Mouse (Mus musculus): ENCODE results near the gene Tmem274. TPM values are rescaled to one million over a fixed set of nuclear protein-coding genes. Genes with fewer than 3 reads are reported as not detected.

Tmem274 gene
- polyA plus RNA-seq, 1 experiment from 2014 or later: 0.28 TPM

DNA sequence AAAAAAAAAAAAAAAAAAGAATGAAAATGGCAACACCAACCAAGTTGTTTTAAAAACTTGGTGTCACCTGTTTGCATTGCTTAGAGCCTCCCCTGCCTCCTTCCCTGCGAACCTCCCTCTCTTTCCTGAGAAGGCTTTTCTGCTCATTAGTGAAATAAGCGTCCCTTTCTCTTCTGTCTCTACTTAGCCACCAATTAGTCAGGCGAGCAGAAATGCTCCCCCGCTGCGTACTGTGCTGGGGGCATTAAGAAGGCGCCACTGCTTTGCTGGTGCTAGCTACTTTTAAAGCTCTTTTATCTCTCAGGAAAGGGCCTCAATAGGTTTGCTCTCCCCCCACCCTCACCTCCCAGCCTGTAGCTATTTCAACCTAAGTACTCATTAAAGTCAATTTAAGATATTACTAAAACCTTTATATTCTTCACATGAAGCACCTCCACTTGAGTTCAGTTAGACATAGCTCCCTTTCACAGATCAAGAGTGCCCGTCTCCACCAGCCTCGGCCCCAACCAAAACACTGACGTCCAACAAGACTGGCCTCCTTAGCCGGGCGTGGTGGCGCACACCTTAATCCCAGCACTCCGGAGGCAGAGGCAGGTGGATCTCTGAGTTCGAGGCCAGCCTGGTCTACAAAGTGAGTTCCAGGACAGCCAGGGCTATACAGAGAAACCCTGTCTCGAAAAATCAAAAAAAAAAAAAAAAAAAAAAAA, 28.2 kb downstream of the Tmem274 start:
- no peaks in the 10 kb centered on the region for H3K9me3 ChIP-seq (replicated peaks)
- no peak overlapping the region for H3K4me2 ChIP-seq (replicated peaks)
- no peak overlapping the region for H3K27ac ChIP-seq (replicated peaks)
- 49% methylated on average over 14 of the region's 15 CpGs for WGBS
- no peak overlapping the region for H3K9ac ChIP-seq
- peaks cover 13% of the 10 kb centered on the region; the same call in 1 of the 2 replicates for H3K36me3 ChIP-seq
- H3K4me1 ChIP-seq: no peaks in the 10 kb centered on the region
- H3K27me3 ChIP-seq: no peaks in the 10 kb centered on the region
- no peak overlapping the region for H3K4me3 ChIP-seq (replicated peaks)
- ATAC-seq (ENCODE audit: insufficient number of reproducible peaks, low FRiP score, low TSS enrichment, low read depth): no peak

DNA sequence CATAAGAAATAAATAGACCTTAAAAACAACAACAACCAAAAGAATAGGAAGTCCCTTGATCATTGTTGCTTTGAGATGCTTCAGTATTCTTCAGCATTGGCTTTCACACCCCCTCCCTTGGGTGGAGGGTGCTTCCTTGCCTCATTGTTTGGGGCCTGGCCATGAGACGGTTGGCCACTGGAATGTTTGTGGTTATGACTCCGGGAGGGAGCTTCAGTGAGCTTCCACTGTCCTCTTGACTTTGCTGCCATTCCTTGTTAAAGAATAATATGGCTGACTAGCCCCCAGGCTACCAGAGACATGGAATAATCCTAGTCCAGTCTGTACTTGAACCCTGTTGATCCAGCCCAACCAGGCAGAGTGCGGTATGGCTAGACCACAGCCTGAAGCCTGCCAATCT, 29.7 kb downstream of the Tmem274 start:
- Histone ChIP-seq H3K9me3 (replicated peaks) (no peaks in the 10 kb centered on the region), H3K4me1 (no peaks in the 10 kb centered on the region), H3K4me3 (replicated peaks) (no peak overlapping the region), H3K9ac (no peak overlapping the region), H3K27me3 (no peaks in the 10 kb centered on the region), H3K36me3 (0 out of 2 replicates have a peak, but pooled peaks cover 6% of the 10 kb centered on the region), H3K27ac (replicated peaks) (no peak overlapping the region), H3K4me2 (replicated peaks) (no peak overlapping the region)
- ATAC-seq (ENCODE audit: insufficient number of reproducible peaks, low FRiP score, low TSS enrichment, low read depth): no peak
- 41% methylated on average over 3 of the region's 3 CpGs for WGBS

DNA sequence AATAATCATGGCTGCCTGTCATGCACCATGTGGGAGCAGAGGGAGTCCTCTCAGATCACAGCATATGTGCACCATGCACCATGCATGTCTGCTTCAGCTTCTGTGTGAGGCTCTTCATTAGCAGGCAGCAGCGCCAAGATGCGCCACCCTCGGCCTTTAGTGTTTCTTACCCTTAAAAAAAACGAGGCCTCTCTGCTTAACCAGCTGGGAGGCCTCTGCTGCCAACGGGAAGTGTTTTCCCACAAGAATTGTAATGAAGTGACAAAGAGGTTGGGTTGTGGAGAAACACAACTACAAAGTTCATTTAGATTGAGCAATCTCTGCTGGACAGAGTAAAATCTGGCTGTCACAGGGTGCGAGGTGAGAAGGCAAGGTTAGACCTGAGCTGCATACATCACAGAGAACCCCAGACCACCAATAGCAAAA, 34.1 kb downstream of the Tmem274 start:
- H3K27me3 ChIP-seq: no peaks in the 10 kb centered on the region
- 48% methylated on average over 6 of the region's 6 CpGs for WGBS
- ATAC-seq (ENCODE audit: insufficient number of reproducible peaks, low FRiP score, low TSS enrichment, low read depth): no peak

GRCm38 (mm10) chr4:149512072-149512471, 34.9 kb downstream of the Tmem274 start:
- Histone ChIP-seq H3K9me3 (replicated peaks) (no peaks in the 10 kb centered on the region), H3K4me3 (replicated peaks) (no peak overlapping the region), H3K4me1 (no peaks in the 10 kb centered on the region), H3K36me3 (no peaks in the 10 kb centered on the region), H3K27me3 (no peaks in the 10 kb centered on the region), H3K9ac (no peak overlapping the region), H3K27ac (replicated peaks) (no peak overlapping the region), H3K4me2 (replicated peaks) (no peak overlapping the region)
- 74% methylated on average over 7 of the region's 7 CpGs for WGBS
- no peak for ATAC-seq (ENCODE audit: insufficient number of reproducible peaks, low FRiP score, low TSS enrichment, low read depth)

More for the DNA sequence above, 34.1 kb downstream of the Tmem274 start:
- Histone ChIP-seq H3K36me3 (no peaks in the 10 kb centered on the region), H3K4me3 (replicated peaks) (no peak overlapping the region), H3K27ac (replicated peaks) (no peak overlapping the region), H3K9me3 (replicated peaks) (no peaks in the 10 kb centered on the region), H3K9ac (no peak overlapping the region), H3K4me1 (no peaks in the 10 kb centered on the region), H3K4me2 (replicated peaks) (no peak overlapping the region)

DNA sequence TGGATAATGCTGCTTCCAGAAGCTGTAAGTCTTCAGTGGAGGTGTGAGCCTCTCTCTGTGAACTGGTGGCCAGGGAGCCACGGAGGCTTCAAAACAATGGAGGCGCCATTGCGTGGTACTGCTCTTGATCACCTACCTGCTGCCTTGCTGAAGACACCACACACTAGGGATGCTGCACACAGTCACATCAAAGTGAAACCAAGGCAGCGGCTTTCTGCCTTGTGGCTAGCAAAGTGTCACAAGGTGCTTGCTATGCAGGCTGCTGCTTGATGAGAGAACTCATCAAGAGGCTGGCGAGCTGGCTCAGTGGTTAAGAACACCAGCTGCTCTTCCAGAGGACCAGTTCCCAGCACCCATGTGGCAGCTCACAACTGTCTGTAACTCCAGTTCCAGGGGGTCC, 38.5 kb downstream of the Tmem274 start:
- ATAC-seq (ENCODE audit: insufficient number of reproducible peaks, low FRiP score, low TSS enrichment, low read depth): no peak
- no peaks in the 10 kb centered on the region for H3K27me3 ChIP-seq
- H3K4me2 ChIP-seq (replicated peaks): no peak overlapping the region
- 88% methylated on average over 5 of the region's 5 CpGs for WGBS
- H3K4me1 ChIP-seq: peaks cover 11% of the 10 kb centered on the region
- H3K27ac ChIP-seq (replicated peaks): no peak overlapping the region
- no peak overlapping the region for H3K9ac ChIP-seq
- H3K9me3 ChIP-seq (replicated peaks): no peaks in the 10 kb centered on the region
- H3K4me3 ChIP-seq (replicated peaks): no peak overlapping the region
- H3K36me3 ChIP-seq: no peaks in the 10 kb centered on the region

GRCm38 (mm10) chr4:149517868-149518340, 40.7 kb downstream of the Tmem274 start, which contains the start of gene Ctnnbip1:
Ctnnbip1 (plus strand) TSS chr4:149518236.
- peak; percentile 99 for ATAC-seq (ENCODE audit: insufficient number of reproducible peaks, low FRiP score, low TSS enrichment, low read depth)
- Histone ChIP-seq H3K4me1 (peaks cover 11% of the 10 kb centered on the region), H3K36me3 (no peaks in the 10 kb centered on the region), H3K4me2 (replicated peaks) (peak within 1 kb of the TSS; percentile 77), H3K4me3 (replicated peaks) (peak within 1 kb of the TSS; percentile 81), H3K9me3 (replicated peaks) (no peaks in the 10 kb centered on the region), H3K27me3 (no peaks in the 10 kb centered on the region), H3K9ac (peak within 1 kb of the TSS; percentile 80), H3K27ac (replicated peaks) (peak within 1 kb of the TSS; percentile 82)
- under 1% methylated on average over 45 of the region's 46 CpGs for WGBS

DNA sequence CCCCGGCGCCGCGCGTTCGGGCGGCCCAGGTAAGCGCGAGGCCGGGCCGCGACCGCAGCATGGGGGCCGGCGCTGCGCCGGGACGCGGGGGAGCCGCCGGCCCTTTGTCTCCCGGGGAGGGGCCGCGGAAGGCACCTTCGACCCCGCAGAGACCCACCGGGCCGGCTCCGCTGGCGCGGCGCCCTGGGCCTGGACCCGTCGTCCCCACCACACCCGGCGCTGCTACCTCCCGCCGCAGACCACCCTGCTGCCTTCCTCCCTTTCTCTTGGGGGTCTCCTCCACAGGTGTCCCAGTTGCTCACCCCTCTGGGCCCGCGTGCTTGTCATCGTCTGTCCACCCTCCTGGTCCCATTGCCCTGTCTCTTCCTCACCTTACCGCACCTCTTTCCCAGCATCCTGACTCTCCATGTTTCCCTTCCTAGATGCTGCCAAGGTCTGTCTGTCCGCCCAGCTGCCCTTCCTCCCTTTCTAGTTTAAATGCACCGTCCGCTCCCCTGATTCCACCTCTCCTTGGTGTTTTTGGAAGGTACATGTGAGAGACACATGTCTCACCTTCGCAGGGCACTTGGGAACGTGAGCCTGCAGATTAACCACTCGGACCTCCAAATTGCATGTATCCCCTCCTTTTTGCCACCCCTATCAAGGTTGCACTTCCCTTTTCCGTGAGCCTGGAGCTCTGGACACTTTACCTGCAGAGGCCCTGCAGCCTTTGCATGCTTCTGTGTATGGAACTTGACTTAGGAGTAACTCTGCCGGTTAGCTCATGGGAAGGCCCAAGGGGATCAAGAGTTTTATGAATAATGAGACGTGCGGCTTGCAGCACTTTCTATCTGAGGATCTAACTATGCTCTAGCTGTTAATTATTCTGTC, 41.4 kb downstream of the Tmem274 start:
- peaks cover 11% of the 10 kb centered on the region for H3K4me1 ChIP-seq
- no peak for ATAC-seq (ENCODE audit: insufficient number of reproducible peaks, low FRiP score, low TSS enrichment, low read depth)
- peak overlapping the region; percentile 81 for H3K4me3 ChIP-seq (replicated peaks)
- H3K27me3 ChIP-seq: no peaks in the 10 kb centered on the region
- H3K27ac ChIP-seq (replicated peaks): peak overlapping the region; percentile 82
- no peaks in the 10 kb centered on the region for H3K36me3 ChIP-seq
- peak overlapping the region; percentile 77 for H3K4me2 ChIP-seq (replicated peaks)
- peak overlapping the region; percentile 80 for H3K9ac ChIP-seq
- H3K9me3 ChIP-seq (replicated peaks): no peaks in the 10 kb centered on the region
- WGBS: 2% methylated on average over 50 of the region's 52 CpGs

- no peak overlapping the region for H3K27ac ChIP-seq (replicated peaks)
- H3K4me2 ChIP-seq (replicated peaks): no peak overlapping the region
- no peaks in the 10 kb centered on the region for H3K36me3 ChIP-seq
- H3K27me3 ChIP-seq: no peaks in the 10 kb centered on the region
- H3K4me3 ChIP-seq (replicated peaks): no peak overlapping the region
- no peak for ATAC-seq (ENCODE audit: insufficient number of reproducible peaks, low FRiP score, low TSS enrichment, low read depth)
- H3K4me1 ChIP-seq: peaks cover 18% of the 10 kb centered on the region
- no peaks in the 10 kb centered on the region for H3K9me3 ChIP-seq (replicated peaks)
- H3K9ac ChIP-seq: no peak overlapping the region
- WGBS: 72% methylated on average over 10 of the region's 10 CpGs
Observed at GRCm38 (mm10) chr4:149521258-149521657, 44.1 kb downstream of the Tmem274 start.

GRCm38 (mm10) chr4:149523961-149524360, 46.8 kb downstream of the Tmem274 start:
- no peak overlapping the region for H3K27ac ChIP-seq (replicated peaks)
- H3K27me3 ChIP-seq: no peaks in the 10 kb centered on the region
- no peaks in the 10 kb centered on the region for H3K9me3 ChIP-seq (replicated peaks)
- no peak overlapping the region for H3K4me2 ChIP-seq (replicated peaks)
- no peaks in the 10 kb centered on the region for H3K36me3 ChIP-seq
- no peak for ATAC-seq (ENCODE audit: insufficient number of reproducible peaks, low FRiP score, low TSS enrichment, low read depth)
- no peak overlapping the region for H3K9ac ChIP-seq
- peaks cover 31% of the 10 kb centered on the region for H3K4me1 ChIP-seq
- 74% methylated on average over 6 of the region's 6 CpGs for WGBS
- no peak overlapping the region for H3K4me3 ChIP-seq (replicated peaks)

- no peak overlapping the region for H3K4me3 ChIP-seq (replicated peaks)
- 86% methylated on average over 4 of the region's 4 CpGs for WGBS
- peaks cover 26% of the 10 kb centered on the region for H3K4me1 ChIP-seq
- no peak overlapping the region for H3K9ac ChIP-seq
- H3K27ac ChIP-seq (replicated peaks): no peak overlapping the region
- no peak overlapping the region for H3K4me2 ChIP-seq (replicated peaks)
- ATAC-seq (ENCODE audit: insufficient number of reproducible peaks, low FRiP score, low TSS enrichment, low read depth): no peak
- H3K27me3 ChIP-seq: no peaks in the 10 kb centered on the region
- no peaks in the 10 kb centered on the region for H3K36me3 ChIP-seq
- H3K9me3 ChIP-seq (replicated peaks): no peaks in the 10 kb centered on the region
Observed at GRCm38 (mm10) chr4:149525170-149525569, 48.0 kb downstream of the Tmem274 start.

DNA sequence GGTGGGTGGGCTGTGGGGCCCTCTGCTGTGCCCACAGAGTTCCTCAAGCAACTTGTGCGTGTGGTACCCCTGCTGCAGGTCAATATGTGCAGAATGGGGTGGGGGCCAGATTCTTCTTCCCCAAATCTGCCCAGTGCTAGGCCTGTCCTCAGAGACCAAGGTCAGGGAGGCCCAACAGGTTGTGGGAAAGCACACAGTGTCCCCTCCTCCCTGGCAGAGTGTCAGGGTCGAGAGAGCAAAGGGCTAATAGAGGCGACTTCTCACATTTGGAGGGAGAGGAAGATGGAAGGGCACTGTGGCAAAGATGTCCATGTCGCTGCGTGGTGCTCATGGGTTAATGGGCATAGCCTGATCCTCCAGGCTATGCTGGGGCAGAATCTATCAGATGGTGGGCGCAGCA, 48.6 kb downstream of the Tmem274 start:
- Histone ChIP-seq H3K4me1 (peaks cover 26% of the 10 kb centered on the region), H3K27ac (replicated peaks) (no peak overlapping the region), H3K9ac (no peak overlapping the region), H3K36me3 (no peaks in the 10 kb centered on the region), H3K27me3 (no peaks in the 10 kb centered on the region), H3K4me2 (replicated peaks) (no peak overlapping the region), H3K9me3 (replicated peaks) (no peaks in the 10 kb centered on the region), H3K4me3 (replicated peaks) (no peak overlapping the region)
- WGBS: 71% methylated on average over 6 of the region's 6 CpGs
- ATAC-seq (ENCODE audit: insufficient number of reproducible peaks, low FRiP score, low TSS enrichment, low read depth): no peak

Data from embryonic facial prominence, embryonic 15.5 days (tissue).